Mouse (Mus musculus) brain, embryonic 14.5 days (tissue): ENCODE data around the gene Rbpj.

Experiments
- CTCF ChIP-seq: fragments of 200-500 bp; IDR thresholded peaks from 2 replicates; pipeline ENCODE4 v1.5.1; 2012; ENCODE audit warnings: inconsistent platforms, mild to moderate bottlenecking, moderate library complexity, borderline replicate concordance; ENCODE audit not compliant: insufficient read depth, insufficient read length; ENCODE audit errors: extremely low read depth
- POLR2A ChIP-seq: fragments of 200-500 bp; IDR thresholded peaks from 2 replicates; pipeline ENCODE4 v1.6.1; 2012; ENCODE audit warnings: mild to moderate bottlenecking, inconsistent platforms, borderline replicate concordance; ENCODE audit not compliant: poor library complexity, insufficient read depth, insufficient read length, severe bottlenecking; ENCODE audit errors: extremely low read depth

DNA sequence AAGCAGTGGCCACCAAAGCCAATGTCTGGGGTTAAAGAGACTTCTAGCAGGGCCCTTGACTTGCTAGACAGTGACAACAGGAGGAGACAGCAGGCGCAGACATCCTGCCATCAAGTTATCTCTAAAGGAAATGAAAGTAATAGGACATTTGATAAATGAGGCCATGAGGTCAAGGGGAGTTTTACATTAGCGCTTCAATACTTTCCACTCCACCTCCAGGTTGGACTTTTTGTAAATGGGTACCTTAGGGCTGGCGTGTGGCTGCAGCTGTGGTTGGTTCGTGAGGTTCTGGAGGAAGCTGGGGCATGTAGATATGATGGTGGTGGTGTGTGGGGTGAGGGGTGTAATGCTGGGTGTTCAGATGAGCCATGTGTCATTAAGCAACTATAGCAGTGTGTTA, 44.7 kb upstream of the Rbpj start:
- TF ChIP-seq CTCF = no peak
- TF ChIP-seq POLR2A = no peak
